Mouse (Mus musculus) lung, postnatal 0 days (tissue): Measurements from ENCODE around the gene Gm10382.

Experiments used
- CTCF ChIP-seq: IDR thresholded peaks from 2 replicates; pipeline ENCODE4 v1.5.1; 2016; ENCODE audit warnings: antibody characterized with exemption, mild to moderate bottlenecking
- EP300 ChIP-seq: IDR thresholded peaks from 2 replicates; pipeline ENCODE4 v1.6.1; 2016; ENCODE audit warnings: antibody characterized with exemption, mild to moderate bottlenecking, control low read depth

GRCm38 (mm10) chr5:125372027-125372426, 17.1 kb upstream of the Gm10382 start:
- TF ChIP-seq CTCF (no peak), EP300 (no peak)
